19 mouse cellular contexts compared by ENCODE assay signal in genomic region chr2:160246356-160246755, GRCm38 (mm10).
DNase-seq lines count a peak whose midpoint lies in the region; ATAC-seq and TF ChIP-seq lines count a peak whose summit lies in the region.
"Had no signal": no experiment of that assay in that cellular context is flagged by ENCODE, and none has a peak within 500 bp of the region (broad histone marks: within the 10 kb centered on the region; RNA-seq: fewer than 3 reads in every experiment).

No protein-coding gene starts in this region.

- ATAC-seq in kidney, embryonic 14.5 days (ENCODE audit: low FRiP score, low TSS enrichment) = no peak
- no peak for ATAC-seq in hindbrain, embryonic 12.5 days (ENCODE audit: low FRiP score)
- ATAC-seq: forebrain, embryonic 15.5 days; hindbrain, postnatal 0 days; Patski had no signal

- peak; percentile 87 for DNase-seq in kidney, adult 11 months
- DNase-seq in adipocyte (ENCODE audit: low spot score) = peak; percentile 78
- peak; percentile 96 for DNase-seq in kidney, adult 2 months
- DNase-seq in kidney, postnatal 36 days = peak; percentile 89 to 91
- no peak for DNase-seq in thymus, postnatal 4 days
- no peak for DNase-seq in embryo, embryonic 10 days (ENCODE audit: low spot score)
- DNase-seq: cerebellum, postnatal 10 days; heart, adult 18-20 months; heart, postnatal 10 days; left cerebral cortex, postnatal 4 days; lung, postnatal 36 days had no signal

- H3K4me2 ChIP-seq in kidney, embryonic 14.5 days (replicated peaks; ENCODE audit: low read depth, low read length) = no peak overlapping the region
- H3K4me2 ChIP-seq in hindbrain, embryonic 12.5 days (replicated peaks) = no peak overlapping the region
- H3K4me2 ChIP-seq: forebrain, embryonic 15.5 days; midbrain, embryonic 11.5 days had no signal

- H3K4me1 ChIP-seq in kidney, embryonic 14.5 days (ENCODE audit: control insufficient read depth, insufficient read depth, low read length) = 0 out of 2 replicates have a peak, but pooled peaks cover 4% of the 10 kb centered on the region
- peaks cover 9% of the 10 kb centered on the region; the same call in 1 of the 2 replicates for H3K4me1 ChIP-seq in kidney, adult 2 months (ENCODE audit: control insufficient read depth, insufficient read depth, low read length)
- peaks cover 13% of the 10 kb centered on the region; the same call in 1 of the 2 replicates for H3K4me1 ChIP-seq in hindbrain, embryonic 12.5 days

- WGBS in kidney, embryonic 14.5 days = 32% methylated on average over 1 of the region's 1 CpGs
- 35% methylated on average over 1 of the region's 1 CpGs for WGBS in kidney, adult 2 months
- WGBS in hindbrain, embryonic 12.5 days = 73% methylated on average over 1 of the region's 1 CpGs

- no peaks in the 10 kb centered on the region for H3K36me3 ChIP-seq in kidney, embryonic 14.5 days (ENCODE audit: control insufficient read depth, insufficient read depth, low read length)
- no peaks in the 10 kb centered on the region for H3K36me3 ChIP-seq in kidney, adult 2 months (ENCODE audit: control insufficient read depth, insufficient read depth, low read length)
- no peaks in the 10 kb centered on the region for H3K36me3 ChIP-seq in hindbrain, embryonic 12.5 days
- H3K36me3 ChIP-seq: forebrain, embryonic 15.5 days had no signal

- no peak overlapping the region for H3K9ac ChIP-seq in kidney, embryonic 14.5 days (ENCODE audit: low read depth, low read length)
- no peak overlapping the region for H3K9ac ChIP-seq in hindbrain, embryonic 12.5 days
- H3K9ac ChIP-seq: forebrain, embryonic 15.5 days; liver, embryonic 14.5 days had no signal

- TF ChIP-seq POLR2A in kidney, adult 2 months (IDR thresholded peaks at IDR 0.05; ENCODE audit: low read depth, low read length) = no peak

- no peak overlapping the region for H3K4me3 ChIP-seq in kidney, embryonic 14.5 days (ENCODE audit: low read length)
- H3K4me3 ChIP-seq in kidney, adult 2 months (ENCODE audit: insufficient read depth, low read depth, low read length) = no peak overlapping the region
- no peak overlapping the region for H3K4me3 ChIP-seq in hindbrain, embryonic 12.5 days
- H3K4me3 ChIP-seq: erythroblast, embryonic 14.5 days; forebrain, embryonic 15.5 days had no signal

- H3K27ac ChIP-seq in kidney, embryonic 14.5 days (ENCODE audit: low read depth, low read length) = no peak overlapping the region
- no peak overlapping the region for H3K27ac ChIP-seq in kidney, adult 2 months (ENCODE audit: insufficient read depth, low read depth, low read length)
- no peak overlapping the region for H3K27ac ChIP-seq in hindbrain, embryonic 12.5 days
- H3K27ac ChIP-seq: forebrain, embryonic 15.5 days; hindbrain, postnatal 0 days; liver, embryonic 14.5 days had no signal

- no peaks in the 10 kb centered on the region for H3K9me3 ChIP-seq in kidney, embryonic 14.5 days (ENCODE audit: control insufficient read depth, low read length)
- no peaks in the 10 kb centered on the region for H3K9me3 ChIP-seq in hindbrain, embryonic 12.5 days (replicated peaks)
- H3K9me3 ChIP-seq: forebrain, embryonic 15.5 days had no signal

- peaks cover 5% of the 10 kb centered on the region; the same call in 1 of the 2 replicates for H3K27me3 ChIP-seq in kidney, embryonic 14.5 days (ENCODE audit: control insufficient read depth, insufficient read depth, low read length)
- no peaks in the 10 kb centered on the region for H3K27me3 ChIP-seq in kidney, adult 2 months (replicated peaks; ENCODE audit: control insufficient read depth, insufficient read depth, low read length)
- H3K27me3 ChIP-seq in hindbrain, embryonic 12.5 days = no peaks in the 10 kb centered on the region
- H3K27me3 ChIP-seq: Patski had no signal

- no peak for TF ChIP-seq CTCF in kidney, adult 2 months (conservative IDR thresholded peaks at IDR 0.05; ENCODE audit: insufficient read depth, insufficient read length, low read depth, low read length)

Comparison
In these comparisons a context has a peak if more than half of its experiments do, and no peak if none do; other contexts are left out.
1. DNase-seq: peak in kidney, adult 11 months (single experiment), adipocyte (single experiment), kidney, adult 2 months (single experiment) and kidney, postnatal 36 days (2 of 2); none in thymus, postnatal 4 days (single experiment) and embryo, embryonic 10 days (single experiment).